Mouse (Mus musculus) megakaryocyte, embryonic 14.5 days (primary cell): ENCODE data around the gene Dhrs3. TPM values are rescaled to one million over a fixed set of nuclear protein-coding genes. Genes with fewer than 3 reads are reported as not detected.

Source experiments
- H3K27me3 ChIP-seq: replicated peaks from 2 replicates; pipeline ENCODE3; 2012; ENCODE audit warnings: inconsistent platforms
- H3K36me3 ChIP-seq: replicated peaks from 2 replicates; pipeline ENCODE3; 2012; ENCODE audit warnings: low read length, inconsistent platforms, mixed read lengths
- H3K4me1 ChIP-seq: 2 replicates; pipeline ENCODE4 v1.6.1; 2012; ENCODE audit warnings: inconsistent platforms
- H3K4me3 ChIP-seq: replicated peaks from 2 replicates; pipeline ENCODE3; 2012; ENCODE audit warnings: moderate library complexity, mild to moderate bottlenecking, inconsistent platforms
- H3K9me3 ChIP-seq: 2 replicates; pipeline ENCODE4 v1.6.1; 2012; ENCODE audit warnings: inconsistent platforms
- FLI1 ChIP-seq: IDR thresholded peaks from 2 replicates; pipeline ENCODE4 v1.6.1; 2012; ENCODE audit warnings: low read length, inconsistent platforms, mixed read lengths
- GATA1 ChIP-seq: IDR thresholded peaks from 3 replicates; pipeline ENCODE4 v1.6.1; 2012; ENCODE audit warnings: mixed read lengths, low read length, inconsistent platforms, borderline replicate concordance
- polyA plus RNA-seq: library from polyadenylated mRNA; stranded (reverse); fragments of >175 nt; gene quantifications from 2 replicates; pipeline ENCODE4 v1.2.3, GENCODE M21; 2012; ENCODE audit warnings: low replicate concordance; ENCODE audit not compliant: insufficient read depth

Dhrs3 gene
- polyA plus RNA-seq, 1 experiment, result 211 TPM

DNA sequence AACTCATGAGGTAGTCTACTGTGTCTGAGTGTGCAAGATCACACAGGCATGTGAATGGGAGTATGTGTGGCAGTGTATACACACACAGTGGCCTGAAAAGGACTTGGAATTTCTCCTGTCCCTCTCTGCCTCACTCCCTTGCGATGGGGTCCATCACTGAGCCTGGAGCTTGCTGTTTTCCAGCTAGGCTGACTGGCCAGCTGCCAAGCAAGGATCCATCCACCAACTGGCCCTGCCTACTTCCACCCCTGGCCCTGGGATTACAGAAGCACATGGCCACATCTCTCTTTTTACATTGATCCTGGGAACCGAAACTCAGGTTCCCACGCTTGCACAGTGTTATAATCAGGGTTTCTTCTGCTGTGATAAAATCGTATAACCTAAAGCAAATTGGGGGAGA, 3.9 kb upstream of the Dhrs3 start:
- peaks cover 47% of the 10 kb centered on the region for H3K36me3 ChIP-seq
- H3K4me3 ChIP-seq, result peak overlapping the region; percentile 80
- TF ChIP-seq GATA1, result no peak
- TF ChIP-seq FLI1, result no peak
- H3K27me3 ChIP-seq, result no peaks in the 10 kb centered on the region
- H3K4me1 ChIP-seq, result peaks cover 80% of the 10 kb centered on the region
- H3K9me3 ChIP-seq, result no peaks in the 10 kb centered on the region

GRCm38 (mm10) chr4:144889505-144890301, 2.9 kb upstream of the Dhrs3 start:
- Histone ChIP-seq H3K27me3 (no peaks in the 10 kb centered on the region), H3K4me1 (peaks cover 70% of the 10 kb centered on the region), H3K36me3 (peaks cover 47% of the 10 kb centered on the region), H3K4me3 (peak overlapping the region; percentile 99), H3K9me3 (no peaks in the 10 kb centered on the region)
- TF ChIP-seq GATA1 (peak; percentile 90; the same call in 2 of the 3 replicates), FLI1 (peak; percentile 45; the same call in 1 of the 2 replicates)

GRCm38 (mm10) chr4:144890690-144891120, 1.9 kb upstream of the Dhrs3 start:
- H3K4me1 ChIP-seq, result peaks cover 63% of the 10 kb centered on the region
- no peaks in the 10 kb centered on the region for H3K27me3 ChIP-seq
- TF ChIP-seq GATA1 (no peak), FLI1 (no peak)
- peaks cover 47% of the 10 kb centered on the region for H3K36me3 ChIP-seq
- peak overlapping the region; percentile 99 for H3K4me3 ChIP-seq
- no peaks in the 10 kb centered on the region for H3K9me3 ChIP-seq

- Histone ChIP-seq H3K9me3 (no peaks in the 10 kb centered on the region), H3K4me3 (peak overlapping the region; percentile 99), H3K4me1 (peaks cover 61% of the 10 kb centered on the region), H3K27me3 (no peaks in the 10 kb centered on the region), H3K36me3 (peaks cover 45% of the 10 kb centered on the region)
- TF ChIP-seq FLI1 (no peak), GATA1 (no peak)
Measured at GRCm38 (mm10) chr4:144891121-144891711, 1.4 kb upstream of the Dhrs3 start.

- Histone ChIP-seq H3K4me3 (peak overlapping the region; percentile 99), H3K27me3 (no peaks in the 10 kb centered on the region), H3K4me1 (peaks cover 60% of the 10 kb centered on the region), H3K36me3 (peaks cover 44% of the 10 kb centered on the region), H3K9me3 (no peaks in the 10 kb centered on the region)
- TF ChIP-seq GATA1 (no peak), FLI1 (no peak)
Measured at GRCm38 (mm10) chr4:144891743-144892132, 889 bp upstream of the Dhrs3 start.

DNA sequence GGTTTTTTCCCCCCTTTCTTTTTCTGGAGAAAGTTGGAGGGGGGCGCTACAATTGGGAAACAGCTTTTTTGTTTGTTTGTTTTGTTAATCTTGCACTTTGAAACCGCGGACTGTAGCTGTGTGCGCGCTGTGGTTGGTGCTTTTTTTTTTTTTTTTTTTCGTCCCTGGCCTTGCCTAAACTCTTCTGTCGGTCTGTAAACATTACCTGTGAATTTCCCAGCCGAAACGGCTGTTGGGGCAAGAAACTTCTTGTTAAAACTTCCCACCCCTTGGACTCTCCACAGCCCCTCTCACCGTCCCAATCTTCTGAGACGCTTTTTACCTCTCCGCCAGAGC, 278 bp downstream of the Dhrs3 start:
- TF ChIP-seq FLI1 (no peak), GATA1 (no peak)
- peak overlapping the region; percentile 99 for H3K4me3 ChIP-seq
- peaks cover 61% of the 10 kb centered on the region for H3K4me1 ChIP-seq
- no peaks in the 10 kb centered on the region for H3K27me3 ChIP-seq
- H3K36me3 ChIP-seq, result peaks cover 44% of the 10 kb centered on the region
- no peaks in the 10 kb centered on the region for H3K9me3 ChIP-seq

- TF ChIP-seq FLI1, result no peak
- TF ChIP-seq GATA1, result no peak
- Histone ChIP-seq H3K9me3 (no peaks in the 10 kb centered on the region), H3K4me1 (peaks cover 61% of the 10 kb centered on the region), H3K27me3 (no peaks in the 10 kb centered on the region), H3K4me3 (peak overlapping the region; percentile 99), H3K36me3 (peaks cover 47% of the 10 kb centered on the region)
Measured at GRCm38 (mm10) chr4:144893561-144894486, 1.2 kb downstream of the Dhrs3 start.

DNA sequence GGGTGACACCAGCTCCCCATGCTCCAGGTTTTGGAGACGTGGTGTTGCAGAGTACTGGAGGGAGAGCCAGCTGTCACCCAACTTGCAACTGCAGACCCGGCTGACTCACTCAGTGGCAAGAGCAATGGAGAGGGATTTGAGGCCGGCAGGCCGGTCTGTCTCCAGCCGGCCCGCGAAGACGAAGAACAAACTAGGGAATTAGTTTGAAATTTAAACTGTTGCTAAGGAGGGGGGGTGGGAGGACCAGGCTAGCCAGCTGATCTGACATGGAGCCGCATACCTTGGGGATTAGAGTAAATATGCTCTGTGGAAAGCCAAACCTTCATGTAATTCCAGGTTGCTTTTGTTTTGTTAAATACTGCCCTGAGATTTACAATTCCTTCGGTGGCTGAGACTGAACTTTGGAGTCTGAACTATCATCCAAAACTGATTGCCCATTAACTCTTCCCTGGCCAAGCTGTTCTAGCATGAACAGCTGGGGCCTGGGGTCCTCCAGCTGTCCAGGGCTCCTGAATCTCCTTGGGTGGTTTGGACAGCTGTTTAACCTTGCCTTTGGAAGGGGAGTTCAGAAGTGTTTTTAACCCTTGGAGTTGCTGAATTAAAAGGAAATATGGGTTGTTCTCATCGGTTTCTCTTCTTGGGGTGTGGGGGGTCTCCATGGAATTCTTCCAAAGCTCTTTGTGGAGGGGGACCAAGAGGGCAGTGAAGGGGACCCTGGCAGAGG, 2.0 kb downstream of the Dhrs3 start:
- no peaks in the 10 kb centered on the region for H3K27me3 ChIP-seq
- H3K4me3 ChIP-seq, result peak overlapping the region; percentile 99
- H3K9me3 ChIP-seq, result no peaks in the 10 kb centered on the region
- H3K4me1 ChIP-seq, result peaks cover 61% of the 10 kb centered on the region
- peaks cover 54% of the 10 kb centered on the region for H3K36me3 ChIP-seq
- TF ChIP-seq GATA1, result no peak
- no peak for TF ChIP-seq FLI1

DNA sequence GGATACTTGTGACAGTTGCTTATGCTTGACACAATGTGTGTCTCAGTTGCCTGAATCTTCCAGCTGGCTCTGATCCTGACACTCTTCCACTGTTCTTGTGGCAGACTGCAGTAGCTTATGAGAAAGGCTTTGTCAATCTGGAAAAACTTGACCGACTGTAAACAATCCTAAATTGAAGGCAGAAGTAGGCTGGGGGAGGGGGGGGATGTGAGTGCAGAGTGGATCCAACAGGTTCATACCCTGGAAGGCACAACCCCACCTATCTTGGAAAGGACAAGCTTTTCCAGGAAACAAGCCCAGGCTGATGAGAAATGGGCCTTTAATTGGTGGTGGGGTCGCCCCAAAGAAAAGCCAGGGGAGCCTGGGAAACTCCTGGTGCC, 2.6 kb downstream of the Dhrs3 start:
- no peaks in the 10 kb centered on the region for H3K27me3 ChIP-seq

More for the DNA sequence above, 2.6 kb downstream of the Dhrs3 start:
- Histone ChIP-seq H3K36me3 (peaks cover 60% of the 10 kb centered on the region), H3K4me1 (peaks cover 61% of the 10 kb centered on the region), H3K4me3 (peak overlapping the region; percentile 99), H3K9me3 (no peaks in the 10 kb centered on the region)
- TF ChIP-seq FLI1, result no peak
- TF ChIP-seq GATA1, result no peak
